Mouse (Mus musculus) myocyte (in vitro differentiated cells): ENCODE results near the gene Atp6v1g3. TPM values are rescaled to one million over a fixed set of nuclear protein-coding genes. Genes with fewer than 3 reads are reported as not detected.

Experiments
- H3K27me3 ChIP-seq: one replicate; pipeline ENCODE4 v1.6.1; 2011; ENCODE audit not compliant: control insufficient read depth, insufficient read depth, insufficient read length
- H3K36me3 ChIP-seq: one replicate; pipeline ENCODE4 v1.6.1; 2011; ENCODE audit not compliant: control insufficient read depth, insufficient read depth
- H3K4me2 ChIP-seq: one replicate; pipeline ENCODE4 v1.6.1; 2011; ENCODE audit warnings: low read depth, control low read depth
- H3K4me3 ChIP-seq: one replicate; pipeline ENCODE4 v1.5.1; 2011; ENCODE audit warnings: mild to moderate bottlenecking, control low read depth, moderate library complexity
- H3K79me2 ChIP-seq: one replicate; pipeline ENCODE4 v1.6.1; 2011; ENCODE audit not compliant: control insufficient read depth, insufficient read depth
- H3ac ChIP-seq: one replicate; pipeline ENCODE4 v1.6.1; 2011; ENCODE audit not compliant: control insufficient read depth, insufficient read length
- CEBPB ChIP-seq: IDR thresholded peaks from 2 replicates; pipeline ENCODE4 v1.6.1; 2011; ENCODE audit warnings: mild to moderate bottlenecking, moderate library complexity; ENCODE audit not compliant: poor library complexity, insufficient read depth, severe bottlenecking
- E2F4 ChIP-seq: IDR thresholded peaks from one replicate; pipeline ENCODE4 v1.6.1; 2011; ENCODE audit warnings: mild to moderate bottlenecking, control low read depth, moderate library complexity; ENCODE audit not compliant: insufficient read depth
- MAX ChIP-seq: IDR thresholded peaks from one replicate; pipeline ENCODE4 v1.6.1; 2011; ENCODE audit warnings: low read depth, mild to moderate bottlenecking, control low read depth
- MYOD1 ChIP-seq, 3 experiments: IDR thresholded peaks; one replicate each; pipeline ENCODE4 v1.6.1; 2011; ENCODE audit warnings: control low read depth in 2 of 3, low read depth in 2 of 3, mild to moderate bottlenecking in 2 of 3, moderate library complexity in 1 of 3; ENCODE audit not compliant: insufficient read length in 2 of 3, control insufficient read depth in 1 of 3
- MYOG ChIP-seq, 3 experiments: IDR thresholded peaks; one replicate each; pipeline ENCODE4 v1.6.1; 2011; ENCODE audit warnings: control low read depth in 2 of 3, low read depth in 2 of 3, mild to moderate bottlenecking in 2 of 3; ENCODE audit not compliant: insufficient read length in 2 of 3, control insufficient read depth in 1 of 3, insufficient read depth in 1 of 3
- POLR2A ChIP-seq: IDR thresholded peaks from one replicate; pipeline ENCODE4 v1.6.1; 2011; ENCODE audit warnings: low read depth, mild to moderate bottlenecking, control low read depth, moderate library complexity; ENCODE audit not compliant: insufficient read length
- POLR2AphosphoS2 ChIP-seq: IDR thresholded peaks from one replicate; pipeline ENCODE4 v1.6.1; 2011; ENCODE audit warnings: low read depth, control low read depth; ENCODE audit not compliant: insufficient read length
- REST ChIP-seq: IDR thresholded peaks from one replicate; pipeline ENCODE4 v1.6.1; 2011; ENCODE audit warnings: mild to moderate bottlenecking, control low read depth, moderate library complexity; ENCODE audit not compliant: insufficient read depth, insufficient read length
- SRF ChIP-seq: IDR thresholded peaks from one replicate; pipeline ENCODE4 v1.6.1; 2011; ENCODE audit warnings: low read depth; ENCODE audit not compliant: control insufficient read depth, insufficient read length
- TCF12 ChIP-seq: IDR thresholded peaks from one replicate; pipeline ENCODE4 v1.6.1; 2011; ENCODE audit warnings: mild to moderate bottlenecking, control low read depth; ENCODE audit not compliant: poor library complexity, insufficient read depth, severe bottlenecking
- TCF3 ChIP-seq: IDR thresholded peaks from one replicate; pipeline ENCODE4 v1.6.1; 2011; ENCODE audit warnings: low read depth, control low read depth; ENCODE audit not compliant: insufficient read length
- USF1 ChIP-seq: IDR thresholded peaks from one replicate; pipeline ENCODE4 v1.6.1; 2011; ENCODE audit warnings: low read depth, mild to moderate bottlenecking, control low read depth, moderate library complexity
- polyA plus RNA-seq: library from polyadenylated mRNA; unstranded; fragments of >200 nt; fragmentation: generic; extraction: Trizol; gene quantifications from one replicate; pipeline ENCODE4 v1.2.1, GENCODE M21; 2012; ENCODE audit warnings: missing spikeins

Gene Atp6v1g3
- polyA plus RNA-seq, 1 experiment = 0.02 TPM

DNA sequence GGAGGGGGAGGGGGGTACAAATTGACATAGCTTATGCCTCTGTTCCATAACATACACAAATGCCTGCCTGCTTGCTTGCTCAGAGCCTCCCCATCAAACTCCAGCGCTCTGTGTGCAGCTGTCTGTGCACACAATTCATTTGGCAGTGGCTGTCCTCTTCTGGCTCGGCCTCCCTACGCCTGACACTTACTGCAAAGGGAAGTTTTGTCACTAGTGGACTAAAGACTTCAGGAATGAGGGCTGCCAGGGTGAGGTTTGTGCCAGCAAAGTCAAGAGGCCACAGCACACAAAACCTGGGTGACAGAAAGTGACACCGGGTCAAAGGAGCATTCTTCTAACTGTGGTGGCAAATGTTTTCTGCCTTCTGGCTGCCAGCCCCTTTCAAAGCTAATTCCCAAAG, 52.6 kb downstream of the Atp6v1g3 start:
- no peak overlapping the region for H3ac ChIP-seq
- H3K79me2 ChIP-seq = no peaks in the 10 kb centered on the region
- H3K4me2 ChIP-seq = no peak overlapping the region
- TF ChIP-seq MYOD1 (IDR thresholded peaks at IDR 0.05; ENCODE audit: control insufficient read depth in 1 of 3, insufficient read length in 2 of 3, low read depth in 2 of 3) = peak in 1 of 3 experiments; percentile 6
- no peak for TF ChIP-seq REST
- H3K36me3 ChIP-seq = no peaks in the 10 kb centered on the region
- H3K4me3 ChIP-seq = no peak overlapping the region
- H3K27me3 ChIP-seq = no peaks in the 10 kb centered on the region

DNA sequence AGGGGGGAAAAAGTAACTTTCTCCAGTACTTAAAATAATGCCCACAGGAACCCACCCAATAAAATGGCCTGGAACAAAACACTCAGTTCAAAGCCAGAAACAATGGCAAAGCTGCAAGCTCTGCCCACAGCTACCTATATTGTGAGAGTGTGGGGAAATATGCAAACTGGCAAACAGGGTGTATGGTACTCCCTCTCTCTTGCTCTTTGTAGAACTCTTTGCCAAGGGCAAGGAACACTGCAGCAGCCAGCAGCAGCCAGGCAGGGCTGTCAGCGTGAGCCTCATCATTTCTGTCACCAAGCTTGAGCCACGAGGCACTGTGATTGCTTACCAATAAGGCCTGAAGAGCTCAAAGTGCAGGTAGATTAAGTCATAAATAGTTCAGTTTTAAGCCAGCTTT, 53.0 kb downstream of the Atp6v1g3 start:
- H3K4me2 ChIP-seq = no peak overlapping the region
- TF ChIP-seq POLR2A = no peak
- no peak for TF ChIP-seq TCF3
- TF ChIP-seq E2F4 = no peak
- TF ChIP-seq TCF12 = no peak
- no peak for TF ChIP-seq MYOD1 (IDR thresholded peaks at IDR 0.05; ENCODE audit: control insufficient read depth in 1 of 3, insufficient read length in 2 of 3, low read depth in 2 of 3)
- H3K27me3 ChIP-seq = no peaks in the 10 kb centered on the region
- no peak overlapping the region for H3K4me3 ChIP-seq
- H3K79me2 ChIP-seq = no peaks in the 10 kb centered on the region
- H3K36me3 ChIP-seq = no peaks in the 10 kb centered on the region
- no peak overlapping the region for H3ac ChIP-seq

DNA sequence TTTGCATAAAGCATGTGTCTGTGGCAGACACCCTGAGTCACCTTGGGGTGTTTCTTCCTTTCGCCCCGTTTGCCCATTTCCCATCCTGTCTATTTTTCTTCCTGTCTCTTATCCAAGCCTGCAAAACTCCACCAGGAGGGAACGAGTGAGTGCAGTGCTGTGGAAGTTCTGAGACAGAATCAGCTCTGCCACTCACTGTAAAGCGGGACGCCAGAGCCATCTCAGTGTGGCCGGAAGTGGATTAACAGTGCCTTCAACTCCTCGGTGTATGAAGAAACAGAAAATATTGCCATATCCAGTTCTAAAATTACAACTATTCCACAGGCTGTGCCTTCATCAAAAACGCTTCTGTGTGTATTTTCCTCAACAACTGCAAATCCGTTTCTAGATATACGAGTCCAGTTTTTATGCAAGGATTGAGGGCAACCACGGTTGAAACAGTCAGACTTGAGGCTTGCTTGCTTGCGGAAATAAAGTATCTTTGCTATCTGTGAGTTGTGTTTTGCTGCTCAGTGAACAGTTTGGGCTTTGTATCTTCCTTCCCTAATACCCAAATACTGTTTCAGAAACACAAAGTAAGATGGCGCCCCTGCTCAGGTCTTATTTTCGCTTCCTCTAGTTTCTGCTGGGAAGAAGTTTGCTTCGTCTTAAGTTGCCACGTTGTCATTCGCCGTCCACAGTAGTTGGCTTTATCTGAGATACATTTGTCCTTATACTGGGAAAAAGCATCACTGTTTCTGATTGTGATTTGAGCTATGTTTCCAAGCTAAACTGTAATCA, 54.1 kb downstream of the Atp6v1g3 start:
- no peak overlapping the region for H3K4me3 ChIP-seq
- no peak overlapping the region for H3ac ChIP-seq
- peak overlapping the region; percentile 82 for H3K4me2 ChIP-seq
- TF ChIP-seq TCF3 (no peak), E2F4 (no peak), MAX (no peak), SRF (no peak), POLR2A (no peak), TCF12 (no peak), MYOG (IDR thresholded peaks at IDR 0.05; ENCODE audit: control insufficient read depth in 1 of 3, insufficient read depth in 1 of 3, insufficient read length in 2 of 3, low read depth in 2 of 3) (no peak), REST (no peak), MYOD1 (IDR thresholded peaks at IDR 0.05; ENCODE audit: control insufficient read depth in 1 of 3, insufficient read length in 2 of 3, low read depth in 2 of 3) (no peak), CEBPB (no peak)
- H3K27me3 ChIP-seq = no peaks in the 10 kb centered on the region
- H3K79me2 ChIP-seq = no peaks in the 10 kb centered on the region
- no peaks in the 10 kb centered on the region for H3K36me3 ChIP-seq

DNA sequence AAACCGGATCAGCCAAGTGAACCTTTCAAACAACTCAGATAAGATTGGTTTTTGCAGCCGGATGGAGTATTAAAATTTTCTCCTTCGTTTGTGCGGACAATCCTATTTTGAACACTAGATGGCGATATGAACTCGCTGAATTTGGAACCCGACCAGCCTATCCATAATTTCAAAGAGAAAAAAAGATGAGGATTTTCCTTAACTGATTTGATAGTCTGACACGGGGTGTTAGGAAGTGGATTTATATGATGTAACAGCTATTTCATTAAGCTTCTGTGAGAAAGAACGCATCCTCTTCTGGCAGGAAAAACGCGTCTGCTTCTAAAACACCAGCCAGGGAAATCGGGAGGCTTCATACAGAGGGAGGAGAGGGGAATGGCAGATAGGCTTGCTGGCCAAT, 54.8 kb downstream of the Atp6v1g3 start:
- H3K79me2 ChIP-seq = no peaks in the 10 kb centered on the region
- H3K4me3 ChIP-seq = no peak overlapping the region
- H3ac ChIP-seq = no peak overlapping the region
- H3K36me3 ChIP-seq = no peaks in the 10 kb centered on the region
- no peak for TF ChIP-seq MAX
- TF ChIP-seq POLR2A = no peak
- no peak for TF ChIP-seq MYOG (IDR thresholded peaks at IDR 0.05; ENCODE audit: control insufficient read depth in 1 of 3, insufficient read depth in 1 of 3, insufficient read length in 2 of 3, low read depth in 2 of 3)
- TF ChIP-seq MYOD1 (IDR thresholded peaks at IDR 0.05; ENCODE audit: control insufficient read depth in 1 of 3, insufficient read length in 2 of 3, low read depth in 2 of 3) = no peak
- no peak for TF ChIP-seq USF1
- no peak for TF ChIP-seq SRF
- peak overlapping the region; percentile 82 for H3K4me2 ChIP-seq
- no peaks in the 10 kb centered on the region for H3K27me3 ChIP-seq

DNA sequence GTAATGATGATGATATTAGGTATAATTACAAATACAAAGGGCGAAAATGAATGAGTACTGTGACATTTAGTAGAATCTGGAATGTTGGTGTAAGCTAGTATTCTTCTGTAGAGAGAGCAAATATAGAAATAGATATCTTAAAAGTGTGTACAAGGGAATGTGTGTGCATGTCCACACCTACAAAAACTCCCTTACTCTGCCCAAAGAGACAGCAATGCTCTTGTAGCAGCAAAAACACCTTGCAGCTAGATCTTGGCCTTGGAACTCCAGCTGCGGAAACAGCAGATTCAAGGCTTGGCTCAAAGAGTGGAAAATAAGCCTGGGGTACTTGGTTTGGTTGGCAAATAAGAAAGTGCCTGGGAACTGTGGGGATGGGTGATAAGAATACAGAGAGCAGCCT, 57.0 kb downstream of the Atp6v1g3 start:
- no peak for TF ChIP-seq MYOD1 (IDR thresholded peaks at IDR 0.05; ENCODE audit: control insufficient read depth in 1 of 3, insufficient read length in 2 of 3, low read depth in 2 of 3)
- TF ChIP-seq POLR2A = no peak
- no peak for TF ChIP-seq E2F4
- no peak for TF ChIP-seq SRF
- no peak for TF ChIP-seq POLR2AphosphoS2
- no peak for TF ChIP-seq TCF3
- no peak for TF ChIP-seq REST
- TF ChIP-seq MYOG (IDR thresholded peaks at IDR 0.05; ENCODE audit: control insufficient read depth in 1 of 3, insufficient read depth in 1 of 3, insufficient read length in 2 of 3, low read depth in 2 of 3) = no peak
- TF ChIP-seq MAX = no peak
- TF ChIP-seq CEBPB = no peak
- TF ChIP-seq USF1 = no peak
- TF ChIP-seq TCF12 = no peak
- Histone ChIP-seq H3K4me3 (no peak overlapping the region), H3ac (no peak overlapping the region), H3K79me2 (no peaks in the 10 kb centered on the region), H3K27me3 (no peaks in the 10 kb centered on the region), H3K4me2 (no peak overlapping the region), H3K36me3 (no peaks in the 10 kb centered on the region)
